Mouse (Mus musculus) erythroblast, adult 5-6 weeks (primary cell): Measurements from ENCODE around the gene Gls2. TPM values are rescaled to one million over a fixed set of nuclear protein-coding genes. Genes with fewer than 3 reads are reported as not detected.
A peak's percentile ranks its signal among the peaks of the same experiment; 100 is the strongest.
"Not testable (repeated sequence)": the region's sequence is repeated elsewhere in the genome, so short reads cannot be mapped to it uniquely, and the experiment has no call there.

Experiments
- ATAC-seq: replicated peaks from 2 replicates; pipeline ENCODE4 v1.8.0; 2016; ENCODE audit warnings: moderate number of reproducible peaks, mild to moderate bottlenecking, moderate TSS enrichment, inconsistent platforms; ENCODE audit not compliant: poor library complexity, low FRiP score, severe bottlenecking
- total RNA-seq, 2 experiments: library from RNA; stranded (forward) in 1 of 2; stranded (reverse) in 1 of 2; fragments of 150-400 nt in 1 of 2; fragments of 200-764, 138-1000 nt in 1 of 2; gene quantifications; 2 replicates each; pipeline versions ENCODE4 v1.2.3 to v1.2.4; 2015 to 2017; ENCODE audit warnings: low replicate concordance in 2 of 2

The Gls2 gene
- total RNA-seq (2015; ENCODE audit: low replicate concordance) (3.8 TPM in 2 replicates), total RNA-seq (2017; ENCODE audit: low replicate concordance) (0.60 and 0.84 TPM in 2 replicates)

GRCm38 (mm10) chr10:128194024-128194550, at the start of gene Gls2:
Gene Gls2, plus strand, starts transcription at chr10:128194457.
- ATAC-seq, result peak; percentile 99

GRCm38 (mm10) chr10:128144961-128145360, 49.3 kb upstream of the Gls2 start:
- ATAC-seq, result no peak

GRCm38 (mm10) chr10:128148789-128149365, 45.4 kb upstream of the Gls2 start:
- no peak for ATAC-seq

- peak; percentile 99 for ATAC-seq
Measured at GRCm38 (mm10) chr10:128149592-128149991, 44.7 kb upstream of the Gls2 start.

GRCm38 (mm10) chr10:128150941-128151340, 43.3 kb upstream of the Gls2 start:
- no peak for ATAC-seq

GRCm38 (mm10) chr10:128153978-128154377, 40.3 kb upstream of the Gls2 start:
- no peak for ATAC-seq

- ATAC-seq, result not testable (repeated sequence)
Measured at GRCm38 (mm10) chr10:128165726-128166125, 28.5 kb upstream of the Gls2 start.

- no peak for ATAC-seq
Measured at GRCm38 (mm10) chr10:128167091-128167490, 27.2 kb upstream of the Gls2 start.

GRCm38 (mm10) chr10:128171348-128171747, 22.9 kb upstream of the Gls2 start:
- ATAC-seq, result not testable (repeated sequence)

GRCm38 (mm10) chr10:128175302-128175701, 19.0 kb upstream of the Gls2 start:
- no peak for ATAC-seq

- ATAC-seq, result peak; percentile 75
Measured at GRCm38 (mm10) chr10:128175996-128176755, 18.1 kb upstream of the Gls2 start.

GRCm38 (mm10) chr10:128177316-128177715, 16.9 kb upstream of the Gls2 start:
- ATAC-seq, result no peak

GRCm38 (mm10) chr10:128179989-128180388, 14.3 kb upstream of the Gls2 start, which contains the start of gene Rbms2:
Gene Rbms2, minus strand, starts transcription at chr10:128180297.
- no peak for ATAC-seq

- ATAC-seq, result no peak
Measured at GRCm38 (mm10) chr10:128184296-128184695, 10.0 kb upstream of the Gls2 start.

- no peak for ATAC-seq
Measured at GRCm38 (mm10) chr10:128185277-128185940, 8.8 kb upstream of the Gls2 start.

- ATAC-seq, result peak; percentile 75
Measured at GRCm38 (mm10) chr10:128185959-128186358, 8.3 kb upstream of the Gls2 start.

GRCm38 (mm10) chr10:128187181-128187605, 7.1 kb upstream of the Gls2 start:
- ATAC-seq, result peak; percentile 85

GRCm38 (mm10) chr10:128188242-128188877, 5.9 kb upstream of the Gls2 start:
- ATAC-seq, result peak; percentile 72

GRCm38 (mm10) chr10:128191472-128191871, 2.8 kb upstream of the Gls2 start:
- no peak for ATAC-seq
